Mouse (Mus musculus) cerebellum, adult 8-10 months (tissue): ENCODE data around the gene Spire2.

ENCODE experiments used
- DNase-seq: peaks from one replicate; pipeline ENCODE4 v3.0.0; 2022

Spire2 gene

GRCm38 (mm10) chr8:123337475-123337874, 5.0 kb downstream of the Spire2 start:
- DNase-seq = no peak

DNA sequence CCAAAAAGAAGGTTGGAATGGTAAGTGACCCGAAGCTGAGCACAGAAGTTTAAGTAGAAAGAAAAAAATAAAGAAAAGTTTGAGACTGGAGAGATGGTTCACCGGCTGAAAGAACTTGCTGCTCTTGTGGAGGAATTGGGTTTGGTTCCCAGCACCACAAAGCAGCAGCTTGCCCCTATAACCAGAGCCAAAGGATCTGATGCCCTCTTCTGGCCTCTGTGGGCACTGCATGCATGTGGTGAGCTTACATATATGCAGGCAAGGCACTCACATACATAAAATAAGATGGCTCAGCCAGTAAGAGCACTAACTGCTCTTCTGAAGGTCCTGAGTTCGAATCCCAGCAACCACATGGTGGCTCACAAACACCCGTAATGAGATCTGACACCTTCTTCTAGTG, 7.6 kb downstream of the Spire2 start:
- no peak for DNase-seq

GRCm38 (mm10) chr8:123341040-123342015, 8.8 kb downstream of the Spire2 start:
- DNase-seq = no peak

DNA sequence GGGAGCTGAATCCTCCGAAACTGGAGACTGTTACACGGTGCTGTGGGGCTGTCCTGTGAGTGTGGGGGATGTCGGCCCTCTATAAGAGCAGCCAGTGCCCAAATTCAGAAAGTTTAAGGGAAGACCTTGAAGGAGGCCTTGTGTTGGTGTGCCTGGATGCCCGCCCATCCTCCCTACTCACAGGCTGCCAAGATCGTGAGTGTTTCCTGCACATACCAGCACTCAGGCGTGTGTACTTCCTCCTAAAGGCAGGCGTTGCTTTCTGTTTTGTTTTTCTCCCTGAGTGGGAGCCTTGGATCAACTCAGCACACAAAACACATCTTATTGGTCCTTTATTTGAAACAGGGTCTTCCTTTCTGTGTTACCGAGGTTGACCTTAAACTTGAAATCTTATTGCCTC, 9.7 kb downstream of the Spire2 start:
- DNase-seq = no peak

- DNase-seq = no peak
Measured at GRCm38 (mm10) chr8:123342911-123343310, 10.4 kb downstream of the Spire2 start.

DNA sequence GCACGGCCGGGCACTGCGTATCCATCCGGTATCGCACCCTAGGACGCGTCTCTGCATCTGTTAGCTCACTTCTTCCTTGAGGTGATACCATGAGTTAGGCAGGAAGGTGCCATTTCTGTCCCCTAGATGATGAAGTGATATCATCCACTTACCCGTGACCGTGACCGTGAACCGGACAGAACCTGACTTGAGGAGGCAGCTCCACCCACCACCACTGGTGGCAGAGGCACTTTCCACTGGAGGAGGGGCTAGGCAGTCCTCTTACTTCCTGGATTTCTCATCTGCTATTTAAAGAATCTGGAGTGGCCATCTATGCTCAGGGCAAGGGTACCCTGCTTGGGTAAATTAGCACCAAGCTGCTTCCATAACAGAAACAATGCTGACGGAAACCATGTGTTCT, 10.9 kb downstream of the Spire2 start:
- no peak for DNase-seq

GRCm38 (mm10) chr8:123345135-123345534, 12.6 kb downstream of the Spire2 start:
- no peak for DNase-seq

GRCm38 (mm10) chr8:123345856-123346255, 13.3 kb downstream of the Spire2 start:
- DNase-seq = no peak

DNA sequence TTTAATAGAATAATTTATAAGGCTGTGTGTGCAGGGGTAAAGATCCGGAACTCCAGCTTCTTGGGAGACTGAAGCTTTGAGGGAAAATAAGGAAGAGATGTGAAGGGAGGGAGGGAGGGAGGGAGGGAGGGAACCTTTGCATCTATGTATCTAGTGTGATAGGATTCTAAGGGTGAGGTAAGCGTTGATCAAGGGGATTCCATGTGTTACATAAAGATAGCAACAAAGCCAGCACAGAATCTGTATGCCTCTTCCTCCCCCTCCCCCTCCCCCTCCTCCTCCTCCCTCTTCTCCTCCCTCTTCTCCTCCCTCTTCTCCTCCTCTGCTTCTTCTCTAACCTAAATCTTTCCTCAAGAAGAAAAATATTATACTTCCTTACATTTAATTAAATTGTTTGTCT, 14.8 kb downstream of the Spire2 start:
- no peak for DNase-seq

- no peak for DNase-seq
Measured at GRCm38 (mm10) chr8:123348237-123348843, 15.8 kb downstream of the Spire2 start.

DNA sequence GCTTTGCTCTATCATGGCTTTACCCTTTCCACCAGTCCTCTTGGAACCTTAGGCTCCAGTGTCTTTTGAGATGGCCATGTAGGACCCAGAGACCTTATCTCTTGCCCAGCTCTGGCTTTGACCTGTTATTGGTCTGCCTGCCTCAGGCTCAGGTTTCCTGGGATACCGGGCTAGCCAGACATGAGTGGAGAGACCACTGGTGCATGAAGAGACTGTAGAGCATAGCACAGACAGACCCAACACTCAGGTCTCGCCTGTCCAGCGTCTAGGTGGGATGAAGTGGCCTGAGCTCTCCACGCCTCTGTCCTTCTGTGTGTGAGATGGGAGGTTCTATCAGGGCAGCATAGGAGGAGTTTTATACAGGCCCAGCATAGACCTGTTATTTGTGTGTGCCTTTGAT, 16.6 kb downstream of the Spire2 start:
- DNase-seq = no peak

- DNase-seq = no peak
Measured at GRCm38 (mm10) chr8:123352118-123352517, 19.6 kb downstream of the Spire2 start.

DNA sequence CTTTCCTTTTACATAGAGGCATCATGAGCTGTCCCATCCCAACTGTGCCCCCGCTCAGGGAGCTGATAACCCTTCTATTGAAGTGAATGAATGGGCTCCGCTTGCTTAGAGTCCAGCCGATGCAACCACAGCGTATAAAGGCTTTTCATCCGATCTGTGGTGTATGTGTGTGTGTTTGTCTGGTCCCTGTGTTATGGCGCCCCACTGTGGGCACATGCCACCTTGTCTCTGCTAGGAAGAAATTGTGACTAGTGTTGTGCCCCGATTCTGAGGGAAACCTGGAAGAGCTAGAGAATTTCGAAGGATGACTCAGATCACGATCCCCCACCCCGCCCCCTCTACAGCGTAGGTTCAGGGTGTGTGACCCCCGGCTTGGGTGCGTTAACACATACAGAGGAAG, 20.3 kb downstream of the Spire2 start:
- DNase-seq = no peak

GRCm38 (mm10) chr8:123353216-123353615, 20.7 kb downstream of the Spire2 start:
- DNase-seq = no peak

- peak; percentile 83 for DNase-seq
Measured at GRCm38 (mm10) chr8:123361082-123361739, 28.7 kb downstream of the Spire2 start.

GRCm38 (mm10) chr8:123373403-123374238, 41.1 kb downstream of the Spire2 start, which contains the start of gene Tcf25:
Gene Tcf25, plus strand, starts transcription at chr8:123373753.
- DNase-seq = peak; percentile 96

GRCm38 (mm10) chr8:123374239-123374578, 41.7 kb downstream of the Spire2 start:
- peak; percentile 94 for DNase-seq

- no peak for DNase-seq
Measured at GRCm38 (mm10) chr8:123375701-123376100, 43.2 kb downstream of the Spire2 start.

DNA sequence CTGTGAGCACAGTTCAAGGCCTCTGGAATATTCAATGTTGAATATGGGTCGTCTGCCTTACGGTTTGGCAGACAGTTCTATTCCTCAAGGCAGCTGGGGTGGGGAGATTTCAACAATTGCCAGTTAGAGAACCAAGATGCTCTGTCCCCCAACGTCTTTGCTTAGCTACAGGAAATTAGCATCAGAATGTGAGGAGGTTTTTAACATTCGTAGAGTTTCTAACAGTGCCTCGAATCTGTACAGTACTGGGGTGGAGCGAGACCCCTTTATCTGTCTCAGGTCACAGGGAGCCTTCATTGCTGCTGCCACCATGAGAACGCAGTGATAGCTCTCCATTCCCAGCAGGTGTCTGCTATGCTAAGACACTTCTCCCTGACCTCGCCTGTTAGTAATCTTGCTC, 43.6 kb downstream of the Spire2 start:
- DNase-seq = no peak

DNA sequence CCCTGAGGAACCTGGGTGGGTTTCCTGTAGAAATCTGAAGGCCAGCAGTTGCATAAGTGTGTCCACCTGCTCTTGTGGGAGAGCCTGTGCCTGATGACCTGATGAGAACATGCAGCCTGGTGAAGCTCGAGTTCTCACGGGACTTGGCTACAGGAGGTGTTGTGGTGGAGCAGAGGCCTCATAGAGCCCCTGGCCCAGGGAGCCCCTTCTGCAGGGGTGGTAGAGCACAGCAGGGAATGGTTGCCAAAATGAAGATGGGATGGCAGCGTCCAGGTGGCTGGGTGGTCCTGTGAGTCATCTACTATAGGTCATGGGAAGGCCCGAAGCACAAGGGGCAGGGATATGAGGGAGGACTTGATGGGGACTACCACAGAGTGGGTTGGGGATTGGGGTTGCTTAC, 49.2 kb downstream of the Spire2 start:
- no peak for DNase-seq

DNA sequence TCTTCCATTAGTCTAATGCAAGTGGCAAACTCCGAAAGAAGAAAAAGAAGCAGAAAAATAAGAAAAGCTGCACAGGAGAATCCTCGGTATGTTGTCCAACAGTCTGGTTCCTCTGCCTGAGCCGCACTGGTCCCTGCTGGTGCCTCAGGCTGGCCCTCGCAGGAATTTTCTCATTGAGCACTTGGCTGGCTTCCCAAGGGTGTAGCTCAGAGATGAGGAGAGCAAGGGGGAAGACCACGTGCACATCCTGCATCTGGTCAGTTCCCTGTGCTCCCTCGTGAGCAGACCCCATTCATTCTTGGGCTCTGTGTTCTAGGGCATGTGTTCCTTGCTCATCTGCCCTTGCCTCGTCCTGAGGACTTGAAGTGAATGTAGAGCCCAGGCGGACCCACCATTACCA, 50.0 kb downstream of the Spire2 start:
- no peak for DNase-seq

DNA sequence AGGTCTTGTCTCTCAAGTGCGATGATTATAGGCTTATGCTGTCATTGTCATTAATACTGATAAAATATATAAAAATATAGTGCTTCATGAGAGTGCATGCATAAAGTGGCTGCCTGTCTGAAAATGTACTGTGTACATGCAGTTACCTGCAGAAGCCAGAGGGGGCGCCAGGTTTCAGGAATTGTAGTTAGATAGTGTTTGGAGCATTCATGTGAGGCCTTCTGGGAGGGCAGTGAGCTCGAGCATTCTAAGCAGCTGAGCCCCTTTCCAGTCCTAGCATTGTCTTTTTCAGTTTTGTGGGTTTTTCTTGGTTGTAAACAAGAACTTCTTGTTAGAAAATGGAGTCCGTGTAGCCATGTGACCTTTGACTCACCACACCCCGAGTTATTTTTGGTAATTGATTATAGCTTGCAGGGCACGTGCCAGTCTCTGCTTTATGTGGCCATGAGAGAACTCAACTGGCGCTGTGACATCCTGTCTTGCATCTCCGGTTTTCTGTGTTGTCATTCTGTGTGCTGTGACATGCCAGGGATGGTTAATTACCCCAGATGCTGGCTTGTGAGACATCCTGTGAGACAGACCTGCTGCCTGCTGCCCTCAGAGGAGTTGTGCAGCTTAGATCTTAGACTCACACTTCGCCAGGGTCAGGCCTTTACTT, 52.5 kb downstream of the Spire2 start:
- DNase-seq = no peak
